Mouse (Mus musculus) liver, embryonic 13.5 days (tissue): Measurements from ENCODE around the gene Gm21776. TPM values are rescaled to one million over a fixed set of nuclear protein-coding genes. Genes with fewer than 3 reads are reported as not detected.
"Not testable (repeated sequence)": the region's sequence is repeated elsewhere in the genome, so short reads cannot be mapped to it uniquely, and the experiment has no call there.

Source experiments
- ATAC-seq: fragments of 200-750 bp; cut with Nextera tagmentation; 2 replicates; pipeline ENCODE4 v1.8.0; 2017; ENCODE audit warnings: low read depth, mild to moderate bottlenecking, moderate number of reproducible peaks, moderate library complexity
- DNase-seq: peaks from one replicate; pipeline ENCODE4 v3.0.0; 2022
- H3K27ac ChIP-seq: fragments of 300-500 bp; sonication (generic); 2 replicates; pipeline ENCODE4 v1.5.1; 2015; ENCODE audit warnings: moderate library complexity, mild to moderate bottlenecking, inconsistent platforms
- H3K27me3 ChIP-seq: fragments of 300-500 bp; sonication (generic); 2 replicates; pipeline ENCODE4 v1.6.1; 2015; ENCODE audit warnings: mild to moderate bottlenecking, inconsistent platforms
- H3K36me3 ChIP-seq: fragments of 300-500 bp; sonication (generic); 2 replicates; pipeline ENCODE4 v1.6.1; 2015; ENCODE audit warnings: mild to moderate bottlenecking, inconsistent platforms
- H3K4me1 ChIP-seq: fragments of 300-500 bp; sonication (generic); replicated peaks from 2 replicates; pipeline ENCODE4 v1.6.1; 2015; ENCODE audit warnings: inconsistent platforms
- H3K4me2 ChIP-seq: fragments of 300-500 bp; sonication (generic); 2 replicates; pipeline ENCODE4 v1.6.1; 2015; ENCODE audit warnings: inconsistent platforms, mild to moderate bottlenecking, moderate library complexity
- H3K4me3 ChIP-seq: fragments of 300-500 bp; sonication (generic); replicated peaks from 2 replicates; pipeline ENCODE4 v1.5.1; 2015; ENCODE audit warnings: mild to moderate bottlenecking, inconsistent platforms
- H3K9ac ChIP-seq: fragments of 300-500 bp; sonication (generic); 2 replicates; pipeline ENCODE4 v1.6.1; 2015; ENCODE audit warnings: mild to moderate bottlenecking, inconsistent platforms
- H3K9me3 ChIP-seq: fragments of 300-500 bp; sonication (generic); replicated peaks from 2 replicates; pipeline ENCODE4 v1.6.1; 2016; ENCODE audit warnings: inconsistent platforms
- WGBS: fragments of 180-500 bp; shearing (Covaris S2); methylation state at CpG from one replicate; pipeline ENCODE4 v1.1.7; 2015; ENCODE audit not compliant: insufficient replicate concordance; 5-methylcytosine and 5-hydroxymethylcytosine counted together
- polyA plus RNA-seq: library from polyadenylated mRNA; unstranded; fragments of >200 nt; fragmentation: Nextera tagmentation; extraction: Ambion mirVana; gene quantifications from 2 replicates; pipeline ENCODE4 v1.2.1, GENCODE M21; 2015

The Gm21776 gene
- polyA plus RNA-seq: not detected in 2 replicates

DNA sequence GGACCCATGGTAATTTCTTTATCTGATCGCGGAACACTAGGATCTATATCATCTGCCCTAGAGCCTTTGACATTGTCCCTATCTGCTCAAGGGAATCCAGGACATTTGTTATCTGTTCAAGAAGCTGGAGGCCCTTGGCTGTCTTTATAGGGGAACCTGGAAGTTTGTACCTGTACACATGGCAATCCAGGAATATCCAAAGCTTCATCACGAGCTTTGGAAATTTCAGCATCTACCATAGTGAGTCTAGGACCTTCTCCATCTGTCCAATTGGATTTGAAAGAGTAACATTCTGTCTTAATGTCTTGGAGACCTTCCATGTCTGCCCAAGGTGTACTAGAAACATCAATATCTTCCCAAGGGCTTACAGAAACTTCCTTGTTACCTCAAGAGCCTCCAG is at the start of gene Gm21776:
Gene Gm21776, plus strand, starts transcription at position 301 of the 400 bp plus-strand sequence.
- not testable (repeated sequence) for H3K27ac ChIP-seq, H3K4me1 ChIP-seq, H3K9me3 ChIP-seq, H3K4me3 ChIP-seq, H3K27me3 ChIP-seq, DNase-seq, H3K4me2 ChIP-seq, H3K9ac ChIP-seq, ATAC-seq, H3K36me3 ChIP-seq
- no CpG with 5 or more reads among the region's 3 CpGs for WGBS
